Mouse (Mus musculus): ENCODE data around the gene Fbxo10. TPM values are rescaled to one million over a fixed set of nuclear protein-coding genes. Genes with fewer than 3 reads are reported as not detected.
"Not testable (repeated sequence)": the region's sequence is repeated elsewhere in the genome, so short reads cannot be mapped to it uniquely, and the experiment has no call there.

Gene Fbxo10
- total RNA-seq, 2 experiments from 2014 or later = 5.5 to 7.1 TPM

GRCm38 (mm10) chr4:45054862-45055261, 29.5 kb downstream of the Fbxo10 start:
- ATAC-seq (replicated peaks; ENCODE audit: low FRiP score, poor library complexity, severe bottlenecking) = 0 out of 2 replicates have a peak, but pooled peaks have one; percentile 36

GRCm38 (mm10) chr4:45047956-45048355, 36.4 kb downstream of the Fbxo10 start:
- no peak for ATAC-seq (replicated peaks; ENCODE audit: low FRiP score, poor library complexity, severe bottlenecking)

GRCm38 (mm10) chr4:45047286-45047887, 37.0 kb downstream of the Fbxo10 start:
- no peak for ATAC-seq (replicated peaks; ENCODE audit: low FRiP score, poor library complexity, severe bottlenecking)

GRCm38 (mm10) chr4:45046679-45047078, 37.7 kb downstream of the Fbxo10 start:
- no peak for ATAC-seq (replicated peaks; ENCODE audit: low FRiP score, poor library complexity, severe bottlenecking)

GRCm38 (mm10) chr4:45040795-45041194, 43.6 kb downstream of the Fbxo10 start:
- ATAC-seq (replicated peaks; ENCODE audit: low FRiP score, poor library complexity, severe bottlenecking) = no peak

GRCm38 (mm10) chr4:45039546-45039945, 44.9 kb downstream of the Fbxo10 start:
- not testable (repeated sequence) for ATAC-seq (replicated peaks; ENCODE audit: low FRiP score, poor library complexity, severe bottlenecking)

- ATAC-seq (replicated peaks; ENCODE audit: low FRiP score, poor library complexity, severe bottlenecking) = not testable (repeated sequence)
Observed at GRCm38 (mm10) chr4:45038879-45039278, 45.5 kb downstream of the Fbxo10 start.

- no peak for ATAC-seq (replicated peaks; ENCODE audit: low FRiP score, poor library complexity, severe bottlenecking)
Observed at GRCm38 (mm10) chr4:45037455-45038410, 46.7 kb downstream of the Fbxo10 start.

- ATAC-seq (replicated peaks; ENCODE audit: low FRiP score, poor library complexity, severe bottlenecking) = no peak
Observed at GRCm38 (mm10) chr4:45036571-45036970, 47.8 kb downstream of the Fbxo10 start.

GRCm38 (mm10) chr4:45036048-45036447, 48.4 kb downstream of the Fbxo10 start:
- ATAC-seq (replicated peaks; ENCODE audit: low FRiP score, poor library complexity, severe bottlenecking) = no peak

GRCm38 (mm10) chr4:45034693-45035628, 49.4 kb downstream of the Fbxo10 start:
- ATAC-seq (replicated peaks; ENCODE audit: low FRiP score, poor library complexity, severe bottlenecking) = no peak

GRCm38 (mm10) chr4:45032586-45032985, 51.8 kb downstream of the Fbxo10 start:
- ATAC-seq (replicated peaks; ENCODE audit: low FRiP score, poor library complexity, severe bottlenecking) = no peak

GRCm38 (mm10) chr4:45026459-45026858, 57.9 kb downstream of the Fbxo10 start:
- ATAC-seq (replicated peaks; ENCODE audit: low FRiP score, poor library complexity, severe bottlenecking) = no peak

GRCm38 (mm10) chr4:45019009-45019408, 65.4 kb downstream of the Fbxo10 start:
- no peak for ATAC-seq (replicated peaks; ENCODE audit: low FRiP score, poor library complexity, severe bottlenecking)

GRCm38 (mm10) chr4:45018452-45018980, 65.9 kb downstream of the Fbxo10 start, which contains the start of gene Polr1e:
TSS of gene Polr1e (plus strand) at chr4:45018583.
- peak; percentile 97 for ATAC-seq (replicated peaks; ENCODE audit: low FRiP score, poor library complexity, severe bottlenecking)

GRCm38 (mm10) chr4:45015615-45016014, 68.8 kb downstream of the Fbxo10 start:
- ATAC-seq (replicated peaks; ENCODE audit: low FRiP score, poor library complexity, severe bottlenecking) = no peak

- no peak for ATAC-seq (replicated peaks; ENCODE audit: low FRiP score, poor library complexity, severe bottlenecking)
Observed at GRCm38 (mm10) chr4:45013537-45013936, 70.9 kb downstream of the Fbxo10 start.

GRCm38 (mm10) chr4:45013031-45013431, 71.4 kb downstream of the Fbxo10 start:
- ATAC-seq (replicated peaks; ENCODE audit: low FRiP score, poor library complexity, severe bottlenecking) = no peak

- ATAC-seq (replicated peaks; ENCODE audit: low FRiP score, poor library complexity, severe bottlenecking) = peak; percentile 87
Observed at GRCm38 (mm10) chr4:45012105-45012975, 72.1 kb downstream of the Fbxo10 start, which contains the start of gene Zbtb5. TSS of gene Zbtb5 (minus strand) at chr4:45012412.
